Mouse (Mus musculus) forebrain, embryonic 15.5 days (tissue): Measurements from ENCODE around the gene Topbp1. TPM values are rescaled to one million over a fixed set of nuclear protein-coding genes. Genes with fewer than 3 reads are reported as not detected.

Experiments
- ATAC-seq: fragments of 200-750 bp; cut with Nextera tagmentation; replicated peaks from 2 replicates; pipeline ENCODE4 v1.8.0; 2017; ENCODE audit warnings: mild to moderate bottlenecking, moderate TSS enrichment, moderate library complexity
- H3K27ac ChIP-seq: fragments of 300-500 bp; sonication (generic); replicated peaks from 2 replicates; pipeline ENCODE4 v1.5.1; 2015; ENCODE audit warnings: mild to moderate bottlenecking, inconsistent platforms
- H3K27me3 ChIP-seq: fragments of 300-500 bp; sonication (generic); 2 replicates; pipeline ENCODE4 v1.6.1; 2015; ENCODE audit warnings: inconsistent platforms
- H3K36me3 ChIP-seq: fragments of 300-500 bp; sonication (generic); 2 replicates; pipeline ENCODE4 v1.6.1; 2015; ENCODE audit warnings: mild to moderate bottlenecking, inconsistent platforms
- H3K4me1 ChIP-seq: fragments of 300-500 bp; sonication (generic); 2 replicates; pipeline ENCODE4 v1.6.1; 2015; ENCODE audit warnings: inconsistent platforms
- H3K4me2 ChIP-seq: fragments of 300-500 bp; sonication (generic); replicated peaks from 2 replicates; pipeline ENCODE4 v1.6.1; 2015; ENCODE audit warnings: mild to moderate bottlenecking, inconsistent platforms
- H3K4me3 ChIP-seq: fragments of 300-500 bp; sonication (generic); 2 replicates; pipeline ENCODE4 v1.5.1; 2015; ENCODE audit warnings: mild to moderate bottlenecking, inconsistent platforms
- H3K9ac ChIP-seq: fragments of 300-500 bp; sonication (generic); replicated peaks from 2 replicates; pipeline ENCODE4 v1.6.1; 2015; ENCODE audit warnings: mild to moderate bottlenecking, inconsistent platforms
- H3K9me3 ChIP-seq: fragments of 300-500 bp; sonication (generic); 2 replicates; pipeline ENCODE4 v1.6.1; 2016; ENCODE audit warnings: inconsistent platforms
- WGBS: fragments of 180-500 bp; shearing (Covaris S2); methylation state at CpG from one replicate; pipeline ENCODE4 v1.1.7; 2015; ENCODE audit warnings: mixed read lengths; 5-methylcytosine and 5-hydroxymethylcytosine counted together
- polyA plus RNA-seq: library from polyadenylated mRNA; unstranded; fragments of >200 nt; fragmentation: Nextera tagmentation; extraction: Ambion mirVana; gene quantifications from 2 replicates; pipeline ENCODE4 v1.2.1, GENCODE M21; 2015

Topbp1 gene
- polyA plus RNA-seq, 1 experiment from 2014 or later, result 38.4 TPM

DNA sequence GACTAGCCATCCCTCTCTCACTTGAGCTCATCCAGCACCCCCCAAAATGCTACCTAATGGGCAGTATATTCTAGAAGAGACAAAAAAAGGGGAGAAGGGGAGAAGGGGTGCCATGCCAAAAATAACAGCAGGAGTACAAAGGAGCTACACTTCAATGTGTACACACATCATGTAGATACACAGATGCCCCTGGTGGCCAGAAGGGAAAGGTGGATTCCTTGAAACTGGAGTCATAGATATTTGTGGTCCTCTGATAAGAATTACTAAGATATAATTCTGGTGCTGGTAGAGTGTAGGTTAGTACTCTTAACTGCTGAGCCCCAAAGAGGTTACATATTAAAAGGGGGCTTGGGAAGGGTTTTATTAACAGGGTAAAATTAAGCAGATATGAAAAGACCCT is 52.9 kb downstream of the Topbp1 start:
- no peak overlapping the region for H3K27ac ChIP-seq
- peaks cover 38% of the 10 kb centered on the region for H3K36me3 ChIP-seq
- no peaks in the 10 kb centered on the region for H3K27me3 ChIP-seq
- peaks cover 5% of the 10 kb centered on the region for H3K4me1 ChIP-seq
- H3K9ac ChIP-seq, result no peak overlapping the region
- no peak for ATAC-seq
- H3K4me3 ChIP-seq, result no peak overlapping the region
- no peak overlapping the region for H3K4me2 ChIP-seq
- H3K9me3 ChIP-seq, result no peaks in the 10 kb centered on the region

DNA sequence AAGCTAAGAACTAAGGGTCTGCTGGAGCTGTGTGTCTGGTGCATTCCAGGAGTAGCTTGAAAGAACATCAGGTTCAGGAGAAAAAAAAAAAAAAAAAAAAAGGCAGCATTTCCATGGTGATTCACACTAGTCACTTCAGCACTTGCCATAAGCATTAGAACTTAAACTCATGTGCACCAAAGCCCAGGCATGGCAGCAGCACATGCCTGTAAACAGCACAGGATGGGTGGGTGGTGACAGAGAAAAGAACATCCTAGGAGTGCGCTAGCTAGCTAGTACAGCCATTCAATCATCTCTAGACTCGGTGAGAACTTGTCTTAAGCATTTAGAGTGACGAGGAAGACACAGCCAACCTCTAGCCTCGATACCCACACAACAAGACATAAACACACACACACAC is 53.5 kb downstream of the Topbp1 start:
- Histone ChIP-seq H3K27ac (no peak overlapping the region), H3K4me2 (no peak overlapping the region), H3K9ac (no peak overlapping the region), H3K4me3 (no peak overlapping the region), H3K27me3 (no peaks in the 10 kb centered on the region), H3K4me1 (peaks cover 12% of the 10 kb centered on the region), H3K36me3 (peaks cover 38% of the 10 kb centered on the region), H3K9me3 (no peaks in the 10 kb centered on the region)
- ATAC-seq, result no peak
- WGBS, result 78% methylated on average over 4 of the region's 4 CpGs

GRCm38 (mm10) chr9:103360642-103361041 is 55.6 kb downstream of the Topbp1 start:
- no peak overlapping the region for H3K9ac ChIP-seq
- H3K27me3 ChIP-seq, result no peaks in the 10 kb centered on the region
- ATAC-seq, result no peak
- peaks cover 35% of the 10 kb centered on the region for H3K36me3 ChIP-seq
- peaks cover 17% of the 10 kb centered on the region for H3K4me1 ChIP-seq
- 82% methylated on average over 2 of the region's 2 CpGs for WGBS
- H3K27ac ChIP-seq, result no peak overlapping the region
- H3K9me3 ChIP-seq, result no peaks in the 10 kb centered on the region
- H3K4me2 ChIP-seq, result no peak overlapping the region
- H3K4me3 ChIP-seq, result no peak overlapping the region

DNA sequence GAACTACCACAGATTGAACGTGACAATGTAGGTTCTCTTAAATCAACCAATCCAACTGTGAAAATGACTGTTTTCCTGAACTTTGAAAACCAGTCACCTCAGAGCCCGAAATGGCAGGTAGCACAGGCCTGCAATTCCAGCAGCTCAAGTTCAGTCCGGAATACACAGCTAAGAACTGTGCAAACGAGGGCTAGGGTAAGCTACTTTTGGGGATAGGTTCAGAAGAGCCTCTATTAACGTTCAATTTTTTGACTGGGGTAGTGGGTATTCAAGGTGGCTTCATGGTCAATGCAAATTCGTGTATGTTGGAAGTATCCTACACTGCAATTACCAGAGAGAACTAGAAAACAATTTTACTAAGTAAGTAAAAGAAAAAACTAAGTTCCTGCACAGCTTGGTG is 58.1 kb downstream of the Topbp1 start:
- peaks cover 17% of the 10 kb centered on the region for H3K36me3 ChIP-seq
- 65% methylated on average over 6 of the region's 6 CpGs for WGBS
- H3K9ac ChIP-seq, result no peak overlapping the region

GRCm38 (mm10) chr9:103363730-103364417 is 58.9 kb downstream of the Topbp1 start:
- peak overlapping the region; percentile 97 for H3K4me3 ChIP-seq
- H3K27me3 ChIP-seq, result no peaks in the 10 kb centered on the region
- H3K4me2 ChIP-seq, result peak overlapping the region; percentile 83
- peaks cover 25% of the 10 kb centered on the region for H3K4me1 ChIP-seq
- peaks cover 12% of the 10 kb centered on the region for H3K36me3 ChIP-seq
- 2% methylated on average over 21 of the region's 21 CpGs for WGBS
- H3K9ac ChIP-seq, result peak overlapping the region; percentile 93
- H3K27ac ChIP-seq, result peak overlapping the region; percentile 97; the same call in 1 of the 2 replicates
- no peaks in the 10 kb centered on the region for H3K9me3 ChIP-seq
- ATAC-seq, result no peak

More for the DNA sequence above, 58.1 kb downstream of the Topbp1 start:
- Histone ChIP-seq H3K27ac (no peak overlapping the region), H3K4me1 (peaks cover 25% of the 10 kb centered on the region), H3K4me2 (peak overlapping the region; percentile 83), H3K9me3 (no peaks in the 10 kb centered on the region), H3K4me3 (peak overlapping the region; percentile 97; the same call in 1 of the 2 replicates), H3K27me3 (no peaks in the 10 kb centered on the region)
- ATAC-seq, result no peak

DNA sequence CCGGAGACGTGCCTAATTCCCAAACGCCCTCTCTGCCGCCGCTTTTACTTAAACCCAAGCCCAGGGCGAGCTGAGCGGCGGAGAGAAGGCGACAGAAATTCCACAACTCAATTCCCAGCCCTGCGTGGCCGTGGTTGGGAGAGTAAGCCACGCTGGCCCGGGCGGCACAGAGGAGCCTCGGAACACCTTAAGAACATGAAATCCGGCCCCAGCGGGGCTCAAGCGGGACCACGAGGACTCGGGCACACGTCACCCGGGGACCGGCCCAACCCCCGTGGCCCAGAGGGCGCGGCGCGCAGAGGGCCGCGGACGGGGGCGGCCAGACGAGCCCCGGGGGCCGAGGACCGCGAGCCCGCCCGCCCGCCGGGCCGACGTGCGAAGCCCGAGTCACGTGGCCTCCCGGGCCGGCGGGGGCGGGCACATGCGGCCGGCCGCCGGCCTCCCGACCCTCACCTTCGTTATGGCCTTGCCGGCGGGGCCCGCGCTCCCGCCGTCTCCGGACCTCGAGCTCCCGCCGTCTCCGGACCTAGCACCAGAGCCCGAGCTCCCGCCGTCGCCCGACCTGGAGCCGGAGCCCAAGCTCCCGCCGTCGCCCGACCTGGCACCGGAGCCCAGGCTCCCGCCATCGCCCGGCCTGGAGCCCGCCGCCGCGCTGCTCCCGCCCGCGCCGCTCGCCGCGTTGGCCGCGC is 59.7 kb downstream of the Topbp1 start:
- no peaks in the 10 kb centered on the region for H3K9me3 ChIP-seq
- peak overlapping the region; percentile 97 for H3K4me3 ChIP-seq
- peak overlapping the region; percentile 93 for H3K9ac ChIP-seq
- WGBS, result 7% methylated on average over 58 of the region's 94 CpGs
- peak overlapping the region; percentile 97 for H3K27ac ChIP-seq
- H3K4me2 ChIP-seq, result peak overlapping the region; percentile 83
- no peaks in the 10 kb centered on the region for H3K27me3 ChIP-seq
- H3K36me3 ChIP-seq, result peaks cover 3% of the 10 kb centered on the region; the same call in 1 of the 2 replicates
- H3K4me1 ChIP-seq, result peaks cover 25% of the 10 kb centered on the region
- peak; percentile 36 for ATAC-seq

DNA sequence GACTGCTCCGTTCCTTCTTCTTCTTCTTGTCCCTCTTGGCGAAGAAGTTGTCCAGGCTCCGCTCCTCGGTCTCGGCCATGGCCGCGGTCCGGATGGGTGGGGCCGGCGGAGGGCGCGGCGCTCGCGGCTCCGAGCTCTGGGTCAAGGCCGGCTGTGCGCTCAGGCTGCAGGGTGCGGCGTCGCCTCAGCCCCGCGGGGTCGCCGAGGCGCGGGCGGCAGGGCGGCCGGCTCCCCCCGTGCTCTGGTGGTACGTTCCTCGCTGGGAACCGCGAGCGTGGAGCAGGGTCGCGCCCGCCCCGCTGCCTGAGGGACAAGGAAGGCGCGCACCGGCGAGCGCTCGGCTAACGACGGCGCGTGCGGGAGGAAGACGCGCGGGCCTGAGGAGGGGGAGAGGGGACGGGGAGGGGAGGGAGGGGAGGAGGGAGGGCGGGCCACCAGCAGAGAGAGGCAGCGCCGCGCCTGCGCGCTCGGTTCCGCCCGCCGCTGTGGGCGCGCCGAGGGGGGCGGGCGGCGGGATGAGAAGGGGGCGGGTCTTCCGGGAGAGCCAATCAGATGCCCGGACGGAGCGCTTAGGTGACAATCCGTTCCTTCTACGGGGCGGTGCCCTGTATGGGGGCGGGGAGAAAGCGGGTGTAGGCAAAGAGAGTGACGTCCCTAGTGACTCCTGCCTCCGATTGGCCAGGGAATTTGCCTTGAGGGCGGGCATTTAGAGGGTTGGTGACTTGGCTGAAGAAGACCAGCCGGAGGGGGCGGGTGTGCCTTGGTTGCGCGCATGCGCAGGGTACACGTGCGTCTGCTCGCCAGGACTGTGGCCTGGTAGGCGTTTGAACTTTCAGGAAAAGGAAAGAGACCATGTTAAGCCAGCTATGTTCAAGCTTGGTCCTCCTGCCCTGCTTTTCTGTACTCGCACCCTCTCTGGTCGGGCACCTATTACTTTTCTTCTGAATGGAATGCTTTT is 60.6 kb downstream of the Topbp1 start, which contains the start of gene Cdv3:
Gene Cdv3 (minus strand): TSS at position 551 of the 958 bp plus-strand sequence.
- H3K27ac ChIP-seq, result peak within 1 kb of the TSS; percentile 97
- H3K27me3 ChIP-seq, result no peaks in the 10 kb centered on the region
- peaks cover 25% of the 10 kb centered on the region for H3K4me1 ChIP-seq
- 0 out of 2 replicates have a peak, but pooled peaks cover 3% of the 10 kb centered on the region for H3K36me3 ChIP-seq
- 2% methylated on average over 86 of the region's 95 CpGs for WGBS
- H3K4me3 ChIP-seq, result peak within 1 kb of the TSS; percentile 97
- H3K4me2 ChIP-seq, result peak within 1 kb of the TSS; percentile 83
- no peaks in the 10 kb centered on the region for H3K9me3 ChIP-seq
- peak; percentile 99 for ATAC-seq
- H3K9ac ChIP-seq, result peak within 1 kb of the TSS; percentile 93

GRCm38 (mm10) chr9:103366356-103366755 is 61.3 kb downstream of the Topbp1 start:
- Histone ChIP-seq H3K4me2 (peak overlapping the region; percentile 55), H3K27ac (peak overlapping the region; percentile 65), H3K36me3 (0 out of 2 replicates have a peak, but pooled peaks cover 3% of the 10 kb centered on the region), H3K9ac (peak overlapping the region; percentile 20), H3K4me1 (peaks cover 25% of the 10 kb centered on the region), H3K4me3 (peak overlapping the region; percentile 97), H3K27me3 (no peaks in the 10 kb centered on the region), H3K9me3 (no peaks in the 10 kb centered on the region)
- 58% methylated on average over 9 of the region's 9 CpGs for WGBS
- ATAC-seq, result no peak; the same call in 1 of the 2 replicates

GRCm38 (mm10) chr9:103369951-103370350 is 64.9 kb downstream of the Topbp1 start:
- no peak overlapping the region for H3K27ac ChIP-seq
- ATAC-seq, result no peak
- 51% methylated on average over 4 of the region's 4 CpGs for WGBS

DNA sequence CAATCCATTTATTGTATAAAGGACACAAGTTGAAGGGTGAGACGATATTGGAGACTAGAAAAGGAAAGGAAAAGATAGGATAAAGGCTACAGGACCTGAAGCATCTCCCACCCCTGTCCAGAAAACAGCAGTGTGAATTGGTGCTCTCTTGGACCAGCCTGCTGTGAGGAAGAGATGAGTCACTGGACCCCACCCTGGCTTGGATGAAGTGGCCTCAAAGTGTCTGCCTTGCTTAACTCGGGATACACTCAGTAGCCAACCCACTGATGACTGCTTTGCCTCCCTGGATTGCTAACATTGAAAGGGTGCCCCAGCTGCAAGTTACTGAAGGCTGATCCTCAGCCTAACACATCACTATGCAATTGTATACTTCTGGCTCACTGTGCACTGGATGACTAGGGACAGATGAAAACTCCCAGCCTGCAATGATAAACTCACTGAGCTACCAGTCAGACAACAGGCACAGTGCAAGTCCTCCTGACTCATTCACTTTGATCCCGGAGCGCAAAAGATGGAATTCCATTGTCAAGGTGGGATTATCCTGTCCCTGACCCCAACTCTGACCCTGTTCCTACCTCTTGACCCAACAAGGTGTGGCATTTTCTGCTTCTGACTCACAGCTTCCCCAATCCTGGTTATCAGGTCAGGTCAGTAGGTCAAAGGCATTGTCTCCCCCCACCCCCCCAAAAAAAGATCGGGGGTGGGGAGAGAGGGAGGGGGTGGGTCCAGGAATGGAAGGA is 67.4 kb downstream of the Topbp1 start:
- H3K27me3 ChIP-seq, result no peaks in the 10 kb centered on the region
- no peak overlapping the region for H3K27ac ChIP-seq
- no peak overlapping the region for H3K9ac ChIP-seq
- no peak for ATAC-seq
- H3K4me1 ChIP-seq, result no peaks in the 10 kb centered on the region
- no peaks in the 10 kb centered on the region for H3K36me3 ChIP-seq
- WGBS, result 82% methylated on average over 5 of the region's 5 CpGs
- H3K9me3 ChIP-seq, result no peaks in the 10 kb centered on the region
- H3K4me3 ChIP-seq, result no peak overlapping the region
- no peak overlapping the region for H3K4me2 ChIP-seq

More at GRCm38 (mm10) chr9:103369951-103370350, 64.9 kb downstream of the Topbp1 start:
- peaks cover 9% of the 10 kb centered on the region for H3K4me1 ChIP-seq
- H3K9me3 ChIP-seq, result no peaks in the 10 kb centered on the region
- H3K36me3 ChIP-seq, result no peaks in the 10 kb centered on the region
- no peak overlapping the region for H3K4me2 ChIP-seq
- H3K27me3 ChIP-seq, result no peaks in the 10 kb centered on the region
- no peak overlapping the region for H3K4me3 ChIP-seq
- H3K9ac ChIP-seq, result no peak overlapping the region
